In the genomic region with DNA sequence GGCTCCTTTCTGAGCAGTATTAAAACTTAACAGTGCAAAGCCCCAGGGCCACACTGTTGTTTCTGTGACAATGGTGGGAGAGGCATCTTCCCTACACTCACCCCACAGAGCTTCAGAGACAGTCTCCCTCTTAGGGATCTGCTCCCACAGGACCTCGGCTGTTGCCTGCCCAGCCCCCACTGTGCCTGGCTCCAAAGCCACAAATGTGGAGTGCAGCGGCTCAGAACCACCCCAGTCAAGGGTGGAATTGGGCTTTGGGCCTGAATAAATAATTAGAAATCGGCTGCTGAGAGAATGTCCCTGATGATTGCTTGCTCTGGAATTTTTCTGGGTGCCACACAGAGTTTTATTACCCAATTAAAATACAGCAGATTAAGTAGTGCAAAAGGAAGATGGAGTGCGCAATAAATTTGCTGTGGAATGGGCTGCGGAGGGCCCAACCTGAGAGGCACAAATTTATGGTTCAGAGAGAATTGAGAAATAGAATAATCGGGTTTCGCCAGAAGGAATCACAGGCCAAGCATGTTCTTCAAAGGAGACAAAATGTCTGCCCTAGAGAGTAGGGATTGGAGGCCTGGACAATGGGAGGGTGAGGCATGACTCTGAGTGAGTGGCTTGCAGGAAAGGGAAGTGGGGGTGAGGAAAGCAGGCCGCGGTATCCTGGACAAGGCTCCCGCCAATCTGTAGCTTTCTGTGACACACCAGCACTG, we compare ENCODE assay signal across 14 mouse cellular contexts. TPM values are rescaled to one million over a fixed set of nuclear protein-coding genes. Genes with fewer than 3 reads are reported as not detected.
A peak's percentile ranks its signal among the peaks of the same experiment; 100 is the strongest.
DNase-seq lines count a peak whose midpoint lies in the region; ATAC-seq and TF ChIP-seq lines count a peak whose summit lies in the region.
"Had no signal": no experiment of that assay in that cellular context is flagged by ENCODE, and none has a peak within 500 bp of the region (broad histone marks: within the 10 kb centered on the region; RNA-seq: fewer than 3 reads in every experiment).

No protein-coding gene starts in this region.

- whole genome bisulfite sequencing in lung, postnatal 0 days, result 69% methylated on average over 10 of the region's 10 CpGs
- WGBS in kidney, postnatal 0 days, result 30% methylated on average over 10 of the region's 10 CpGs
- WGBS in intestine, embryonic 16.5 days, result 74% methylated on average over 10 of the region's 10 CpGs

- ATAC-seq in lung, postnatal 0 days, result no peak
- ATAC-seq in common myeloid progenitor, adult 5-6 weeks (replicated peaks; ENCODE audit: low read depth, poor library complexity, severe bottlenecking), result 0 out of 2 replicates have a peak, but pooled peaks have one; percentile 26
- peak; percentile 87 for ATAC-seq in kidney, postnatal 0 days (replicated peaks; ENCODE audit: low FRiP score, low read depth)
- ATAC-seq in intestine, embryonic 16.5 days, result no peak
- ATAC-seq: midbrain, embryonic 15.5 days had no signal

- H3K4me2 ChIP-seq in lung, postnatal 0 days (replicated peaks; ENCODE audit: low read depth, low read length), result no peak overlapping the region
- no peak overlapping the region for H3K4me2 ChIP-seq in kidney, postnatal 0 days (ENCODE audit: low read length)
- H3K4me2 ChIP-seq in intestine, embryonic 16.5 days (ENCODE audit: low read depth, low read length), result no peak overlapping the region
- H3K4me2 ChIP-seq: embryonic facial prominence, embryonic 15.5 days; heart, embryonic 11.5 days; hindbrain, embryonic 15.5 days; lung, embryonic 15.5 days; midbrain, embryonic 15.5 days had no signal

- H3K27ac ChIP-seq in lung, postnatal 0 days (ENCODE audit: low read length), result no peak overlapping the region
- H3K27ac ChIP-seq in kidney, postnatal 0 days, result peak overlapping the region; percentile 72
- no peak overlapping the region for H3K27ac ChIP-seq in intestine, embryonic 16.5 days (ENCODE audit: low read length)
- H3K27ac ChIP-seq: embryonic facial prominence, embryonic 15.5 days; hindbrain, embryonic 15.5 days; lung, embryonic 15.5 days; midbrain, embryonic 15.5 days had no signal

- no peaks in the 10 kb centered on the region for H3K27me3 ChIP-seq in lung, postnatal 0 days (replicated peaks; ENCODE audit: insufficient read depth, low read length)
- H3K27me3 ChIP-seq in kidney, postnatal 0 days (ENCODE audit: insufficient read depth, low read length), result no peaks in the 10 kb centered on the region
- H3K27me3 ChIP-seq in intestine, embryonic 16.5 days (replicated peaks; ENCODE audit: control insufficient read depth, insufficient read depth, low read length), result no peaks in the 10 kb centered on the region
- H3K27me3 ChIP-seq: embryonic facial prominence, embryonic 15.5 days; hindbrain, embryonic 15.5 days; lung, embryonic 15.5 days; midbrain, embryonic 15.5 days had no signal

- H3K4me3 ChIP-seq in lung, postnatal 0 days (ENCODE audit: low read depth, low read length), result no peak overlapping the region
- H3K4me3 ChIP-seq in kidney, postnatal 0 days (replicated peaks; ENCODE audit: low read depth, low read length), result no peak overlapping the region
- no peak overlapping the region for H3K4me3 ChIP-seq in intestine, embryonic 16.5 days (ENCODE audit: low read length)
- H3K4me3 ChIP-seq: embryonic facial prominence, embryonic 15.5 days; hindbrain, embryonic 15.5 days; lung, embryonic 15.5 days; midbrain, embryonic 15.5 days had no signal

- H3K9me3 ChIP-seq in lung, postnatal 0 days (ENCODE audit: low read length), result no peaks in the 10 kb centered on the region
- no peaks in the 10 kb centered on the region for H3K9me3 ChIP-seq in kidney, postnatal 0 days (replicated peaks; ENCODE audit: low read length)
- H3K9me3 ChIP-seq in intestine, embryonic 16.5 days (ENCODE audit: control insufficient read depth, low read length), result no peaks in the 10 kb centered on the region
- H3K9me3 ChIP-seq: embryonic facial prominence, embryonic 15.5 days; hindbrain, embryonic 15.5 days; lung, embryonic 15.5 days; midbrain, embryonic 15.5 days had no signal

- peak; percentile 18 for DNase-seq in lung, postnatal 0 days (ENCODE audit: low spot score)
- no peak for DNase-seq in lung, postnatal 10 days
- DNase-seq in kidney, postnatal 0 days (ENCODE audit: low spot score), result peak; percentile 86
- peak; percentile 45 for DNase-seq in lung, postnatal 36 days
- no peak for DNase-seq in layer of hippocampus, postnatal 10 days (ENCODE audit: low spot score in 2 of 2)
- DNase-seq in heart, adult 8-10 months (ENCODE audit: low spot score), result no peak
- DNase-seq: cerebellum, adult 9-11 months had no signal

- no peaks in the 10 kb centered on the region for H3K4me1 ChIP-seq in lung, postnatal 0 days (ENCODE audit: insufficient read depth, low read depth, low read length)
- H3K4me1 ChIP-seq in kidney, postnatal 0 days (replicated peaks; ENCODE audit: insufficient read depth, low read length), result no peaks in the 10 kb centered on the region
- no peaks in the 10 kb centered on the region for H3K4me1 ChIP-seq in intestine, embryonic 16.5 days (ENCODE audit: control insufficient read depth, insufficient read depth, low read length)
- H3K4me1 ChIP-seq: embryonic facial prominence, embryonic 15.5 days; hindbrain, embryonic 15.5 days; lung, embryonic 15.5 days; midbrain, embryonic 15.5 days had no signal

- TF ChIP-seq EP300 in lung, postnatal 0 days (IDR thresholded peaks at IDR 0.05), result no peak

- no peak for TF ChIP-seq CTCF in lung, postnatal 0 days (IDR thresholded peaks at IDR 0.05)
- no peak for TF ChIP-seq CTCF in kidney, postnatal 0 days (IDR thresholded peaks at IDR 0.05; ENCODE audit: low read depth)

- H3K9ac ChIP-seq in lung, postnatal 0 days (replicated peaks; ENCODE audit: low read depth), result no peak overlapping the region
- H3K9ac ChIP-seq in kidney, postnatal 0 days (ENCODE audit: low read depth, low read length), result no peak overlapping the region
- no peak overlapping the region for H3K9ac ChIP-seq in intestine, embryonic 16.5 days (ENCODE audit: low read depth, low read length)
- H3K9ac ChIP-seq: embryonic facial prominence, embryonic 15.5 days; hindbrain, embryonic 15.5 days; lung, embryonic 15.5 days; midbrain, embryonic 15.5 days had no signal

- no peaks in the 10 kb centered on the region for H3K36me3 ChIP-seq in lung, postnatal 0 days (ENCODE audit: insufficient read depth, low read length)
- H3K36me3 ChIP-seq in kidney, postnatal 0 days (ENCODE audit: insufficient read depth, low read length), result no peaks in the 10 kb centered on the region
- H3K36me3 ChIP-seq in intestine, embryonic 16.5 days (ENCODE audit: control insufficient read depth, insufficient read depth, low read length), result no peaks in the 10 kb centered on the region
- H3K36me3 ChIP-seq: embryonic facial prominence, embryonic 15.5 days; hindbrain, embryonic 15.5 days; lung, embryonic 15.5 days; midbrain, embryonic 15.5 days had no signal

RNA-seq across cellular contexts. Expression of a gene that starts 56.4 kb away (rescaled TPM):
- 137 and 146 TPM in 2 replicates for polyA plus RNA-seq in lung, postnatal 0 days (2015; fragmentation: Nextera tagmentation; extraction: Ambion mirVana)
- total RNA-seq in common myeloid progenitor, adult 5-6 weeks (2017), result 451 and 477 TPM in 2 replicates
- 486 and 489 TPM in 2 replicates for polyA plus RNA-seq in kidney, postnatal 0 days (2015; fragmentation: Nextera tagmentation; extraction: Ambion mirVana)
- 100 to 1,000 TPM; 112 to 116 TPM for total RNA-seq in layer of hippocampus, postnatal 10 days (2021)
- total RNA-seq in heart, adult 8-10 months (2022), result 10 to 100 TPM in 1 of 4 experiments, 1 to 10 TPM in 3; 2.2 to 12.2 (median 3.4) TPM
- polyA plus RNA-seq in intestine, embryonic 16.5 days (2015; fragmentation: Nextera tagmentation; extraction: Ambion mirVana), result 138 and 165 TPM in 2 replicates

Comparison
In these comparisons a context has a peak if more than half of its experiments do, and no peak if none do; other contexts are left out.
1. DNase-seq: peak in lung, postnatal 0 days (single experiment), kidney, postnatal 0 days (single experiment) and lung, postnatal 36 days (single experiment); none in lung, postnatal 10 days (single experiment), layer of hippocampus, postnatal 10 days (0 of 2) and heart, adult 8-10 months (single experiment).
2. ATAC-seq: peak in common myeloid progenitor, adult 5-6 weeks (single experiment) and kidney, postnatal 0 days (single experiment); none in lung, postnatal 0 days (single experiment) and intestine, embryonic 16.5 days (single experiment).
3. RNA of a gene that starts 56.4 kb away (total RNA-seq): 451 to 477 TPM in common myeloid progenitor, adult 5-6 weeks and 112 to 116 TPM in layer of hippocampus, postnatal 10 days; 2.2 to 12.2 TPM in heart, adult 8-10 months; every median in the first group is over 4 times any median in the second.